Mouse (Mus musculus): ENCODE data around the gene Atcay.

GRCm38 (mm10) chr10:81180946-81181345 is 49.7 kb downstream of the Atcay start:
- TF ChIP-seq CTCF (conservative IDR thresholded peaks at IDR 0.05 in 1 of 2, IDR thresholded peaks at IDR 0.05 in 1 of 2; ENCODE audit: low read depth in 2 of 2, low read length in 2 of 2) (no peak), ZNF384 (IDR thresholded peaks at IDR 0.05; ENCODE audit: low read depth, low read length) (no peak), POLR2A (IDR thresholded peaks at IDR 0.05; ENCODE audit: low read depth, low read length) (no peak), MXI1 (IDR thresholded peaks at IDR 0.05; ENCODE audit: low read depth, low read length) (no peak), CHD1 (IDR thresholded peaks at IDR 0.05; ENCODE audit: low read depth, low read length) (no peak)

Data from CH12.LX (cell line).